Mouse (Mus musculus) gastrocnemius, adult 8-10 months (tissue): ENCODE data around the gene Pea15a. TPM values are rescaled to one million over a fixed set of nuclear protein-coding genes. Genes with fewer than 3 reads are reported as not detected.
"Not testable (repeated sequence)": the region's sequence is repeated elsewhere in the genome, so short reads cannot be mapped to it uniquely, and the experiment has no call there.

Experiments
- DNase-seq, 2 experiments: peaks; one replicate each; pipeline ENCODE4 v3.0.0; 2022; ENCODE audit warnings: low spot score in 2 of 2
- total RNA-seq, 4 experiments: library from RNA; stranded (reverse); gene quantifications; 2 replicates each; pipeline ENCODE4 v1.2.4; 2022

Gene Pea15a
- total RNA-seq = 10 to 100 TPM; 15.6 to 23.8 (median 20.3) TPM

GRCm38 (mm10) chr1:172206141-172206917 is at the start of gene Pea15a:
Pea15a (minus strand) TSS chr1:172206804.
- peak; percentile 68 to 71 for DNase-seq

GRCm38 (mm10) chr1:172247679-172248078 is 41.1 kb upstream of the Pea15a start:
- DNase-seq = no peak

- DNase-seq = no peak
Observed at GRCm38 (mm10) chr1:172247216-172247615, 40.6 kb upstream of the Pea15a start.

- not testable (repeated sequence) for DNase-seq
Observed at GRCm38 (mm10) chr1:172244645-172245044, 38.0 kb upstream of the Pea15a start.

- peak; percentile 38 to 66 for DNase-seq
Observed at GRCm38 (mm10) chr1:172243547-172244205, 37.1 kb upstream of the Pea15a start.

GRCm38 (mm10) chr1:172242401-172242800 is 35.8 kb upstream of the Pea15a start:
- peak; percentile 33 to 61 for DNase-seq

- DNase-seq = no peak
Observed at GRCm38 (mm10) chr1:172240945-172241708, 34.5 kb upstream of the Pea15a start.

- no peak for DNase-seq
Observed at GRCm38 (mm10) chr1:172229215-172229614, 22.6 kb upstream of the Pea15a start.

- no peak for DNase-seq
Observed at GRCm38 (mm10) chr1:172228209-172228608, 21.6 kb upstream of the Pea15a start.

GRCm38 (mm10) chr1:172221297-172222063 is 14.9 kb upstream of the Pea15a start:
- peak; percentile 37 to 67 for DNase-seq

GRCm38 (mm10) chr1:172220414-172220813 is 13.8 kb upstream of the Pea15a start:
- peak; percentile 80 to 82 for DNase-seq

- peak; percentile 70 to 80 for DNase-seq
Observed at GRCm38 (mm10) chr1:172219451-172220406, 13.1 kb upstream of the Pea15a start, which contains the start of gene Casq1. Casq1 (minus strand) TSS chr1:172219868.

- peak; percentile 32 to 47 for DNase-seq
Observed at GRCm38 (mm10) chr1:172218164-172218910, 11.7 kb upstream of the Pea15a start.

GRCm38 (mm10) chr1:172217148-172217547 is 10.5 kb upstream of the Pea15a start:
- peak; percentile 90 to 91 for DNase-seq

GRCm38 (mm10) chr1:172214748-172215147 is 8.1 kb upstream of the Pea15a start:
- DNase-seq = peak in 1 of 2 experiments; percentile 44

- no peak for DNase-seq
Observed at GRCm38 (mm10) chr1:172213771-172214170, 7.2 kb upstream of the Pea15a start.

GRCm38 (mm10) chr1:172212776-172213175 is 6.2 kb upstream of the Pea15a start:
- DNase-seq = no peak

GRCm38 (mm10) chr1:172207111-172207584 is 544 bp upstream of the Pea15a start:
- no peak for DNase-seq

- no peak for DNase-seq
Observed at GRCm38 (mm10) chr1:172205741-172206087, 890 bp downstream of the Pea15a start.
